Mouse (Mus musculus) stomach, postnatal 0 days (tissue): ENCODE measurements around the gene 4930539E08Rik.

Experiments
- CTCF ChIP-seq: IDR thresholded peaks from 2 replicates; pipeline ENCODE4 v1.5.1; 2016; ENCODE audit warnings: antibody characterized with exemption, low read depth, mild to moderate bottlenecking, moderate library complexity
- EP300 ChIP-seq: optimal IDR thresholded peaks from 2 replicates; pipeline ENCODE3; 2016; ENCODE audit warnings: antibody characterized with exemption

DNA sequence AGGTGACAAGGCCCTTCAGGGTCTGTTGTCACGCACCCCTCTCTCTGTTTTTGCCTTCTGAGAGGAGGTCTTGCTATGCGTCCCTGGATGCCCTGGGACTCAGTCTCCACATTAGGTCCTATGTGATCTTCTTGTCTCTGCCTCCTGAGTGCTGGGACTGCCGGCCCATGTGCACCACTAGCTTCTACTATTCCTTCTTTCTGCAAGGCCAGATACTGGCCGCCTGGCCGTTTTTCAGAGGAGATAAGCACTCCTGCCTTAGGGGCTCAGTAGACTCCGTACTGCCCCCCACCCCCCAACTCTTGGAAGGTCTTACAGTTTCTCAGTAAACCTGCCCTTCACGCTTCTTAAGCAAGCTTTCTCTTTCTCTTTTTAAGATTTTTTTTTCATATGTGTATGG lies 21.0 kb upstream of the 4930539E08Rik start:
- no peak for TF ChIP-seq CTCF
- no peak for TF ChIP-seq EP300
